Mouse (Mus musculus) neural tube, embryonic 15.5 days (tissue): ENCODE measurements around the gene Pilra. TPM values are rescaled to one million over a fixed set of nuclear protein-coding genes. Genes with fewer than 3 reads are reported as not detected.

Experiments used
- ATAC-seq: fragments of 200-750 bp; cut with Nextera tagmentation; 2 replicates; pipeline ENCODE4 v1.8.0; 2017; ENCODE audit warnings: mild to moderate bottlenecking, moderate TSS enrichment, moderate library complexity; ENCODE audit not compliant: low FRiP score
- H3K27ac ChIP-seq: fragments of 300-500 bp; sonication (generic); replicated peaks from 2 replicates; pipeline ENCODE4 v1.5.1; 2015; ENCODE audit warnings: mild to moderate bottlenecking, inconsistent platforms
- H3K27me3 ChIP-seq: fragments of 300-500 bp; sonication (generic); replicated peaks from 2 replicates; pipeline ENCODE4 v1.6.1; 2015; ENCODE audit warnings: inconsistent platforms
- H3K36me3 ChIP-seq: fragments of 300-500 bp; sonication (generic); 2 replicates; pipeline ENCODE4 v1.6.1; 2015; ENCODE audit warnings: inconsistent platforms
- H3K4me1 ChIP-seq: fragments of 300-500 bp; sonication (generic); 2 replicates; pipeline ENCODE4 v1.6.1; 2015; ENCODE audit warnings: inconsistent platforms
- H3K4me2 ChIP-seq: fragments of 300-500 bp; sonication (generic); 2 replicates; pipeline ENCODE4 v1.6.1; 2015; ENCODE audit warnings: inconsistent platforms, mild to moderate bottlenecking, moderate library complexity
- H3K4me3 ChIP-seq: fragments of 300-500 bp; sonication (generic); replicated peaks from 2 replicates; pipeline ENCODE4 v1.5.1; 2015; ENCODE audit warnings: mild to moderate bottlenecking, inconsistent platforms
- H3K9ac ChIP-seq: fragments of 300-500 bp; sonication (generic); replicated peaks from 2 replicates; pipeline ENCODE4 v1.6.1; 2015; ENCODE audit warnings: mild to moderate bottlenecking, inconsistent platforms
- H3K9me3 ChIP-seq: fragments of 300-500 bp; sonication (generic); replicated peaks from 2 replicates; pipeline ENCODE4 v1.6.1; 2016; ENCODE audit warnings: inconsistent platforms
- polyA plus RNA-seq: library from polyadenylated mRNA; unstranded; fragments of >200 nt; fragmentation: Nextera tagmentation; extraction: Ambion mirVana; gene quantifications from 2 replicates; pipeline ENCODE4 v1.2.1, GENCODE M21; 2015

The Pilra gene
- polyA plus RNA-seq, 1 experiment from 2014 or later: 0.31 TPM

DNA sequence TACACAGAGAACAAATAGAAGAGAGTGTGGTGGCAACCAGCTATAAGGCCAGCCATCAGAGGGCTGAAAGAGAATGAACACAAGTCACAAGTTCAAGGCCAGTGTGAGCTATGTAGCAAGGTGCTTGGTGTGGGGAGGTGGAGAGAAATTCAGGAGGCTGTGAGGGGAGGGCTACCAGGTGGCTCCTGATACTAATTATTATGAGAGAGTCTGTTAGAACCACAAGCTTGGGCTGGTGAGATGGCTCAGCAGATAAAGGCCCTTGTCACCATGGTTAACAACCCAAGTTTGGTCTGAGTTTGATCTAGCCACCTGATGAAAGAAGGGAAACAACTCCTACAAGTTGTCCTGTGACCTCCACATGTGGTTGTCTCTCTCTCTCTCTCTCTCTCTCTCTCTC is 63.3 kb downstream of the Pilra start:
- Histone ChIP-seq H3K36me3 (no peaks in the 10 kb centered on the region), H3K9me3 (no peaks in the 10 kb centered on the region), H3K27me3 (no peaks in the 10 kb centered on the region), H3K9ac (no peak overlapping the region), H3K4me1 (0 out of 2 replicates have a peak, but pooled peaks cover 2% of the 10 kb centered on the region), H3K4me2 (no peak overlapping the region), H3K4me3 (no peak overlapping the region), H3K27ac (no peak overlapping the region)
- no peak for ATAC-seq

Other genes starting within 250 kb of the Pilra start
- 64.6 and 66.9 TPM in 2 replicates for gene Mospd3, start 235.2 kb downstream of the Pilra start, polyA plus RNA-seq
- 48.4 and 54.1 TPM in 2 replicates for gene Pcolce, start 222.5 kb downstream of the Pilra start, polyA plus RNA-seq
- gene Fbxo24, start 207.3 kb downstream of the Pilra start, polyA plus RNA-seq: 0.09 and 0.17 TPM in 2 replicates
- 16.0 and 27.4 TPM in 2 replicates for gene Lrch4, start 207.2 kb downstream of the Pilra start, polyA plus RNA-seq
- 7.9 and 9.0 TPM in 2 replicates for gene Gm20605, start 207.1 kb downstream of the Pilra start, polyA plus RNA-seq
- 5.4 TPM in 2 replicates for gene Sap25, start 194.9 kb downstream of the Pilra start, polyA plus RNA-seq
- gene Irs3, start 190.6 kb downstream of the Pilra start, polyA plus RNA-seq: 0.12 and 0.37 TPM in 2 replicates
- gene Agfg2, start 151.6 kb downstream of the Pilra start, polyA plus RNA-seq: 20.5 and 21.6 TPM in 2 replicates
- 32.7 and 41.3 TPM in 2 replicates for gene Nyap1, start 94.7 kb downstream of the Pilra start, polyA plus RNA-seq
- gene Tsc22d4, start 90.6 kb downstream of the Pilra start, polyA plus RNA-seq: 110 and 134 TPM in 2 replicates
- 38.2 and 42.3 TPM in 2 replicates for gene Ppp1r35, start 57.4 kb downstream of the Pilra start, polyA plus RNA-seq
- 10.0 and 12.7 TPM in 2 replicates for gene Mepce, start 48.6 kb downstream of the Pilra start, polyA plus RNA-seq
- gene Zcwpw1, start 48.5 kb downstream of the Pilra start, polyA plus RNA-seq: 14.9 and 17.0 TPM in 2 replicates
- gene Pilrb1, start 21.8 kb upstream of the Pilra start, polyA plus RNA-seq: 0.41 TPM in 1 of 2 replicates, not detected in the other
- not detected in 2 replicates for gene Pilrb2, start 35.5 kb upstream of the Pilra start, polyA plus RNA-seq
- 1.7 TPM in 1 of 2 replicates, not detected in the other for gene Cyp3a13, start 85.3 kb upstream of the Pilra start, polyA plus RNA-seq
- gene Gjc3, start 126.8 kb upstream of the Pilra start, polyA plus RNA-seq: 1.6 and 1.7 TPM in 2 replicates
- gene Azgp1, start 145.2 kb upstream of the Pilra start, polyA plus RNA-seq: not detected in 2 replicates
- gene Smok3a, start 185.0 kb upstream of the Pilra start, polyA plus RNA-seq: not detected in 2 replicates
- gene Smok3b, start 185.1 kb upstream of the Pilra start, polyA plus RNA-seq: not detected in 2 replicates
- not detected in 2 replicates for gene Smok3c, start 216.9 kb upstream of the Pilra start, polyA plus RNA-seq
- gene Zkscan1, start 248.8 kb upstream of the Pilra start, polyA plus RNA-seq: 17.3 and 18.2 TPM in 2 replicates